Mouse (Mus musculus): ENCODE measurements around the gene Mcm7. TPM values are rescaled to one million over a fixed set of nuclear protein-coding genes. Genes with fewer than 3 reads are reported as not detected.

Mcm7 gene
- polyA plus RNA-seq, 1 experiment from 2014 or later = 258 TPM

DNA sequence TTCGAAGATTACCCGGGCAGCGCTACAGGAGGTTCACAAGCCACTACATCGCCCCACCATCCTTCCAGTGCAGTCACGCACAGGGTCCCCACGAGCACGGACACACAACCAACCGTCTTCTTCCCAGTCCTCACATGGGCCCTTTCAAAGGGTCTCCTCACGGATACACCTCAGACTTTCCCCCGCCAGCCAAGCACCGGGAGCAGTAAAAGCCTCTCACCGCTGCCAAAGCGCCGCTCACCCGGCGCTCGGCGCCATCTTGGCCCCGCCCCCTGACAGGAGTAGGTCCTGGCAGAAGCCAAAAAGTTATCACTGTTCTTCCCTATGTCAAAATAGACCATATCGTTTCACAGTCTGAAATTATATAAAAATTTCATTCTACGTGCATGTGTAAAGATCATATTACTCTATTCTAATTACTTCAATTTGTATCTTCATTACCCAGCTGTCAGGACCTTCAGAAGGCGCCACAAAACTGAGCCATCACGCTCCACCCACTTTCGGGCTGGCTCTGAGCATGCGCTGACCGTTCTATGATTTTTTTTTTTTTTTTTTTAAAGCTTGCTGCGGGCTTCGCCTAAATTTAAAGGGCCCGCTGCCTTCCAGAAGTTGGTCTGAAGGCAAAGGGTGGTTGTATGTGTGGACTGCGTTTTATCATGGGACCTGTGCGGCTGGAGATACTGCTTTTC lies 14.9 kb upstream of the Mcm7 start, which contains the start of the genes Taf6 and Cnpy4:
Gene Taf6 (minus strand): TSS at position 502 of the 689 bp plus-strand sequence.
Gene Cnpy4 (plus strand): TSS at position 536 of the 689 bp plus-strand sequence.
- H3K27ac ChIP-seq = peak within 1 kb of the TSS; percentile 65
- peaks cover 47% of the 10 kb centered on the region for H3K36me3 ChIP-seq (ENCODE audit: poor library complexity, severe bottlenecking)
- H3K27me3 ChIP-seq = no peaks in the 10 kb centered on the region
- ATAC-seq = peak; percentile 85
- H3K9ac ChIP-seq = peak within 1 kb of the TSS; percentile 79
- H3K4me1 ChIP-seq = peaks cover 21% of the 10 kb centered on the region
- under 1% methylated on average over 31 of the region's 31 CpGs for WGBS
- H3K4me2 ChIP-seq = peak within 1 kb of the TSS; percentile 74
- H3K4me3 ChIP-seq = peak within 1 kb of the TSS; percentile 85
- H3K9me3 ChIP-seq (replicated peaks) = no peaks in the 10 kb centered on the region

DNA sequence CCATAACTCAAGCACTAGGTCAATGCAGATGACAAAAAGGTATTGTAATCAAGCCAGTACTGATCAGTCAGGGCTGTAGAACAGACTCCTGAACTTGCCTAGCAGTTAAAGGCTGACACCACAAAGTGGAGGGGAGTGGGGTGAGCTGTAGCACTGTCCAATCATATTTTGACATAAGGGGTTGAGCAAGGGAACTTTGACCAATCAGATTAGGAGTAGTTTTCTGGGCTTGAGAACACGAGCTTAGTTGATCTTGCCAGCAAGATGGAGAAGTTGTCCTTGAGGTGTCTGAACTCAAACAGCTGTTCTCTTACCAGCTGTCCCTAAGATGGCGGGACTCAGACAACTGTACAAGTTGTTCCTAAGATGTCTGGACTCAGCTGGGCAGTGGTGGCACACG lies 995 bp upstream of the Mcm7 start:
- Histone ChIP-seq H3K4me3 (0 out of 2 replicates have a peak overlapping the region, but pooled peaks have one; percentile 78), H3K27ac (no peak overlapping the region), H3K27me3 (no peaks in the 10 kb centered on the region), H3K4me2 (peak overlapping the region; percentile 87), H3K36me3 (ENCODE audit: poor library complexity, severe bottlenecking) (peaks cover 57% of the 10 kb centered on the region), H3K9ac (no peak overlapping the region), H3K9me3 (replicated peaks) (no peaks in the 10 kb centered on the region), H3K4me1 (peaks cover 37% of the 10 kb centered on the region)
- WGBS = 87% methylated on average over 3 of the region's 3 CpGs
- no peak for ATAC-seq

DNA sequence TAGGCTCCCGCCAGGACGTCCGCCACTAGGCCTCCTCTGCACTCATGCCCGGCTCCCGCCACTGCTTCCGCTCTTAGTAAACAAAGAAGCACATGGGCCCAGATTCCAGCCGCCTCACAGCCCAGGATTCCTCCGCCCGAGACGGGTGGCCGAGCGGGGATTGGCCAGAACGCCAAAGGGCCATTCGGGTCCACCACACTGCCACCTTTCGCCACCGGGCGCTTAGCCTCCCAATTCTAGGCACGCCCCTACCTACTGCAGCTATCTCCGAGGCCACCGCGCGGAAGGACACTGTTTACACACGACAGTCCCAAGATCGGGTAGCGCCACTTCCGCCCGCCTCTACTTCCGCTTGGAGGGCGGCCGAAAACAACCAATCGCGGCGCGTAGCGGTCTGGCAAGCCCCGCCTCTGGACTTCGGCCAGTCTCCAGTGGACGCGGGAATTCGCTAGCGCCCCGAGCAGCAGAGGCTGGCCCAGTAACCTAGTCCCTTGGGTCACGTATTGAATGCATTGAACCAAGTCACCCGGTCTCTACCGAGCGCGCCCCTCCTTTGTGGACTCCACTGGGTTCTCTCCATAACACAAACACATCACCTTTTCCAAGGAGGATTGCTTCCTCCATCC lies 1.2 kb downstream of the Mcm7 start:
- no peaks in the 10 kb centered on the region for H3K27me3 ChIP-seq
- peaks cover 37% of the 10 kb centered on the region for H3K4me1 ChIP-seq
- under 1% methylated on average over 47 of the region's 47 CpGs for WGBS
- peaks cover 57% of the 10 kb centered on the region for H3K36me3 ChIP-seq (ENCODE audit: poor library complexity, severe bottlenecking)
- no peaks in the 10 kb centered on the region for H3K9me3 ChIP-seq (replicated peaks)
- H3K27ac ChIP-seq = peak overlapping the region; percentile 95
- peak; percentile 88 for ATAC-seq
- peak overlapping the region; percentile 79 for H3K9ac ChIP-seq
- peak overlapping the region; percentile 78 for H3K4me3 ChIP-seq
- peak overlapping the region; percentile 87 for H3K4me2 ChIP-seq

DNA sequence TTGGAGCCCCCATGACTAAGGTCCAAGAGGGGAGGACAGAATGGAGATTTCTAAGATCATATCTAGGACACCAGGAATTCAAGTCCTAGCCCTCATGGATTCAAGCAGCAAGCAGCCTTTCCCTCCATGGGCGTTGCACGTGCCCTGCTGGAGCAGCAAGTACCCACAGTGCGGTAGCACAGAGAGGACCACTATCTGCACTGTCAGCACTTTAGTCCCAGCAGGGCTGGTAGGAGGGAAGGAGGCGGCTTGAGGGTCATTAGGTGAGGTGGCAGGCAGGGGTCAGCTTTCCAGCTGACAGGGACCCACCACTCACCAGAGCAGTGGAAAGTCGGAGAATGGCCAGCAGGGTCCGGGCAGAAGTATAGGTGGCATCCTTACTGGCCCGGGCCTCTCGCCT lies 6.6 kb downstream of the Mcm7 start:
- Histone ChIP-seq H3K27me3 (no peaks in the 10 kb centered on the region), H3K4me3 (no peak overlapping the region), H3K9ac (peak overlapping the region; percentile 13; the same call in 1 of the 2 replicates), H3K27ac (no peak overlapping the region), H3K36me3 (ENCODE audit: poor library complexity, severe bottlenecking) (peaks cover 74% of the 10 kb centered on the region), H3K9me3 (replicated peaks) (no peaks in the 10 kb centered on the region), H3K4me2 (no peak overlapping the region), H3K4me1 (peaks cover 22% of the 10 kb centered on the region)
- WGBS = 80% methylated on average over 8 of the region's 8 CpGs
- ATAC-seq = no peak

DNA sequence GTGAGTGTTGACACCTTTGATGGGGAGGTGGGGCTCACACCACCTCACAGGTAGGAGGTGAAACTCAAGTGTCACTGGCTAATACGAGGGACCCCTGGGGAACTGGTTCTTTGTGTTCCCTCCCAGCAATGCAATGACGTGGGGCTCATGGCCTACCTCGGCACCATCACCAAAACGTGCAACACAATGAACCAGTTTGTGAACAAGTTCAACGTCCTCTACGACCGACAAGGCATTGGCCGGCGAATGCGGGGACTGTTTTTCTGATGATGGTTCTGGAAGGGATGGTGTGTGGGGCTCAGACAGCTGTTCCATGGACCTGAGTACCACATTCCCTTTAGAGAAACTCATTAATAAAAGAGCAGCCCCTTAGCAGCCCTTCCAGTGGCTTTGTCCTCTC lies 8.6 kb downstream of the Mcm7 start:
- Histone ChIP-seq H3K4me2 (no peak overlapping the region), H3K9ac (no peak overlapping the region), H3K9me3 (replicated peaks) (no peaks in the 10 kb centered on the region), H3K4me1 (peaks cover 11% of the 10 kb centered on the region), H3K27ac (no peak overlapping the region), H3K27me3 (no peaks in the 10 kb centered on the region), H3K4me3 (no peak overlapping the region), H3K36me3 (ENCODE audit: poor library complexity, severe bottlenecking) (peaks cover 61% of the 10 kb centered on the region)
- ATAC-seq = no peak
- 62% methylated on average over 10 of the region's 10 CpGs for WGBS

DNA sequence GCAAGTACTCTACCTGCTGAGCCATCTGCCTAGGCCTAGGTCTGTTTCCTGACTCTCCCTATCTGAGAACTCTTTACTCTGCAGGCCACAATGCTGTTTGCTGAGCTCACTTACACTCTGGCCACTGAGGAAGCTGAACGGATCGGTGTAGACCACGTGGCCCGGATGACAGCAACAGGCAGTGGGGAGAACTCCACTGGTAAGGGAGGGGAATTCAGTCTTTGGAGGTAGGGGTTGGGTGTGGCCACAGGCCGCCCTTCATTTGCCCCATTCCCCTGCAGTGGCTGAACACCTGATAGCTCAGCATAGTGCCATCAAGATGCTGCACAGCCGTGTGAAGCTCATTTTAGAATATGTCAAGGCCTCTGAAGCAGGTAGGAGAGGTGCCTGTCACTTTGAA lies 9.2 kb downstream of the Mcm7 start:
- Histone ChIP-seq H3K27me3 (no peaks in the 10 kb centered on the region), H3K27ac (no peak overlapping the region), H3K9me3 (replicated peaks) (no peaks in the 10 kb centered on the region), H3K4me3 (no peak overlapping the region), H3K4me2 (no peak overlapping the region), H3K9ac (no peak overlapping the region), H3K36me3 (ENCODE audit: poor library complexity, severe bottlenecking) (peaks cover 57% of the 10 kb centered on the region), H3K4me1 (peaks cover 11% of the 10 kb centered on the region)
- ATAC-seq = no peak
- 80% methylated on average over 6 of the region's 6 CpGs for WGBS

DNA sequence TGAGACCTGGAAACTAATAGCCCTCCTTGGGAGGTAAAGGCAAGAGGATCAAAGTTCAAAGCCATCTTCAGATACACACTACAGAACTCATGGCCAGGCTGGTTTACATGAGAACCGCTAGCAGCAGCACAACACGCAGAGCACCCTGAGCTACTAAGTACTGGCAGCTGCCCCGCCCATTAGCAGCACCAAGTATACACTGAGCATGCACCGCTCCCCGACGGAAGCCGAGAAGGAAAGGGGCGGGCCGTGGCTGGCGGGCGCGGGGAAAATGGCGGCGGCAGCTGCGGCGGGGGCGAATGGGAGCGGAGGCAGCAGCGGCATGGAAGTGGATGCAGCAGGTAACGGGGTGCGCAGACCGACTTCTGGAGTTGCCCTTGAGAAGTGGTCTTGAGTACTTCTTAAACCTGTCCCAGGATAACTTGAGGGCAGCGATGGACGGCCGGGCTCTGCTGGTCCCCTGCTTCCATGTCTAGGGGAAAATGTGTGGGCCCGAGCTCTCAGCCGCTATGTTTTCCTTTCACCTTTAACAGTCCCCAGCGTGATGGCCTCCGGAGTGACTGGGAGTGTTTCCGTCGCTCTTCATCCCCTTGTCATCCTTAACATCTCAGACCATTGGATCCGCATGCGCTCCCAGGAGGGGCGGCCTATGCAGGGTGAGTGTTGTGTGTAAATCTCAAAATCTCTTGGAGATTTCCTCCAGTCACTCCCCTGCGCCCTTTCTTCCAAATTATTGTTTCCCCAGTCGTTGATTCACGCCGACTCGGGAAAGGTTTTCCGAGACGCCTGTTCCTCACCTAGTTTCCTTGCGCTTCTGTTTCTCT lies 11.2 kb downstream of the Mcm7 start, which contains the start of gene Cops6:
Gene Cops6 (plus strand): TSS at position 230 of the 824 bp plus-strand sequence.
- Histone ChIP-seq H3K4me3 (peak within 1 kb of the TSS; percentile 82), H3K9me3 (replicated peaks) (no peaks in the 10 kb centered on the region), H3K4me1 (peaks cover 11% of the 10 kb centered on the region), H3K27ac (peak within 1 kb of the TSS; percentile 44; the same call in 1 of the 2 replicates), H3K4me2 (peak within 1 kb of the TSS; percentile 89), H3K36me3 (ENCODE audit: poor library complexity, severe bottlenecking) (peaks cover 37% of the 10 kb centered on the region), H3K27me3 (no peaks in the 10 kb centered on the region), H3K9ac (peak within 1 kb of the TSS; percentile 89)
- WGBS = under 1% methylated on average over 42 of the region's 42 CpGs
- peak; percentile 97 for ATAC-seq

DNA sequence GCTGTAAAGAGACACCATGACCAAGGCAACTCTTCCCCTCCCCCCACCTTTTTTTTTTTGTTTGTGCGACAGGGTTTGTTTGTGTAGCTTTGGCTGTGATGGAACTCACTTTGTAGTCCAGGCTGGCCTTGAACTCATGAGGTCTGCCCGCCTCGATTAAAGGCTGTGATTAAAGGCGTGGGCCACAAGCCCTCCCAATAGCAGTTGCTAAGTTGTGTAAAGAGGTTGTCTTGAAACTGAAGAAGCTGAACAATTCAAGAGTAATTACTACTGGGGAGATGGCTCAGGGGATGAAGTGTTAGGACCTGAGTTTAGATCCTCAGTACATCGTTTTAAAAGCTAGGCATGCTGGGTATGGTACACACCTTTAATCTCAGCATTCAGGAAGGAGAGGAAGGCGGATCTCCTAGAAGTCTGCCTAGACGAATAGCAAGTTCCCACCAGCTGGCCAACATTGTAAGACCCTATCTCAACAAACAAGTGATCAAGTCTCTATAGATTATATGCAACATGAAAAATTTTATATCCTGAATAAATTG lies 11.9 kb downstream of the Mcm7 start:
- peak overlapping the region; percentile 89 for H3K4me2 ChIP-seq
- no peaks in the 10 kb centered on the region for H3K27me3 ChIP-seq
- H3K9me3 ChIP-seq (replicated peaks) = no peaks in the 10 kb centered on the region
- peak overlapping the region; percentile 89 for H3K9ac ChIP-seq
- peaks cover 29% of the 10 kb centered on the region for H3K36me3 ChIP-seq (ENCODE audit: poor library complexity, severe bottlenecking)
- H3K4me1 ChIP-seq = peaks cover 11% of the 10 kb centered on the region
- 62% methylated on average over 7 of the region's 7 CpGs for WGBS
- peak; percentile 1; the same call in 1 of the 2 replicates for ATAC-seq
- H3K27ac ChIP-seq = 0 out of 2 replicates have a peak overlapping the region, but pooled peaks have one; percentile 21
- H3K4me3 ChIP-seq = peak overlapping the region; percentile 82

DNA sequence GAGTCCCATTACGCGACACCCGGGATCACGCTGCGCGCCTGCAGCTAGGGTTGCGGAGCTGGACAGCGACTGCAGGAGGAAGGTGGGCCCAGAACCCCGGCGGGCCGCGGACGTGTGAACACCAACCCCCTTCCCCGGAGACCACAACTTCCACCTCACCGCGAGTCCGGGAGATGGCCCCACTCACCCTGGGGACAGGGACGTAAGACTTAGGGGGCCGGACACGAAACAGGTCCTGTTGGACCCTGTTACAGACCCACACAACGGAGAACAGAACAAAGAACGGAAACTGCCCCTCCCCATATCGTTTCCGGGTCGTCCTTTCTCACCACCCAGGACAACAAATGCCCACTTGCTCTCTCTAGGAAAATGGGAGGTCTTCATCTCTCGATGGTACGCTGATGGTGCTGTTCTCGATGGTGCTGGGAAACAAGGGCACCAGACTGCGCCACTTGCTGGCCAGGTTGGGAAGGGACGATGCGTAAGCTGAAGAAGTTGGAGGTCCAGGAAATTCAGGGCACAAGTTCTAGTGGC lies 16.7 kb downstream of the Mcm7 start, which contains the start of gene Zfp113:
Gene Zfp113 (minus strand): TSS at position 302 of the 534 bp plus-strand sequence.
- Histone ChIP-seq H3K36me3 (ENCODE audit: poor library complexity, severe bottlenecking) (peaks cover 29% of the 10 kb centered on the region), H3K4me3 (peak within 1 kb of the TSS; percentile 86), H3K9ac (peak within 1 kb of the TSS; percentile 96), H3K27ac (peak within 1 kb of the TSS; percentile 94), H3K4me1 (peaks cover 12% of the 10 kb centered on the region), H3K9me3 (replicated peaks) (no peaks in the 10 kb centered on the region), H3K27me3 (no peaks in the 10 kb centered on the region), H3K4me2 (peak within 1 kb of the TSS; percentile 76)
- ATAC-seq = peak; percentile 97
- under 1% methylated on average over 31 of the region's 31 CpGs for WGBS

DNA sequence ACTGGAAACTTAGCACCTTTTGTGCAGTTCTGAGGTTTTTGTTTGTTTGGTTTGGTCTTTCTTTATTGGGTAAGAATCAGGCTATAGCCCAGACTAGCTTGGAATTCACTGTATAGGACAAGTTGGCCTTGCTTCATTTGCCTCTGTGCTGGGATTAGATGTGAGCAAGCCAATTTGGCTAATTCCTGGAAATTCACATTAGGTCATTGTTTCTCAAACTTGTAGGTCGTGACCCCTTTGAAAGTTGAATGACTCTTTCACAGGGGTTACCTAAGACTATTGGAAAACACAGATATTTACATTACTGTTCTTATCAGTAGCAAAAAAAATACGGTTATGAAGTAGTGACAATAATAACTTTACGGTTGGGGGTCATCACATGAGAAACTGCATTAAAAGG lies 17.8 kb downstream of the Mcm7 start:
- Histone ChIP-seq H3K36me3 (ENCODE audit: poor library complexity, severe bottlenecking) (peaks cover 34% of the 10 kb centered on the region), H3K4me2 (peak overlapping the region; percentile 76), H3K4me3 (peak overlapping the region; percentile 86), H3K4me1 (peaks cover 12% of the 10 kb centered on the region), H3K27ac (no peak overlapping the region; the same call in 1 of the 2 replicates), H3K9ac (peak overlapping the region; percentile 96), H3K27me3 (no peaks in the 10 kb centered on the region), H3K9me3 (replicated peaks) (no peaks in the 10 kb centered on the region)
- WGBS = 87% methylated on average over 3 of the region's 3 CpGs
- ATAC-seq = no peak

DNA sequence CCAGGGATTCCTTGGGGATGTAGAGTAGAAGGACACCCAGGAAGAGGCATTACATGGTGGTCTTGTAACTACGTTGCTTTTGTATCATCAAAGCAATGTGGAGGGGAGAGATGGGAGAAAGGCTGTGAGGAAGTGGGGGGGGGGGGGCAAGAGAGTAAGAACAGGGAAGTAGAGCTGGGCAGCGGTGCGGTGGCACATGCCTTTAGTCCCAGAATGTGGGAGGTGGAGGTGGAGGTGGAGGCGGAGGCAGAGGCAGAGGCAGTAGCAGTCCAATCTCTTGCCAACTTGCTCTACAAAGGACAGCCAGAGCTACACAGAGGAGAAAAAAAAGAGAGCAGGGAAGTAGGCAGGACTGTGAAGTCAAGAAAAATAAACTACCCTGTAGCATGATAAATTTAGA lies 33.6 kb downstream of the Mcm7 start:
- no peaks in the 10 kb centered on the region for H3K9me3 ChIP-seq (replicated peaks)
- H3K9ac ChIP-seq = no peak overlapping the region
- no peak for ATAC-seq
- 93% methylated on average over 4 of the region's 4 CpGs for WGBS
- H3K36me3 ChIP-seq (ENCODE audit: poor library complexity, severe bottlenecking) = peaks cover 59% of the 10 kb centered on the region
- no peak overlapping the region for H3K27ac ChIP-seq
- no peaks in the 10 kb centered on the region for H3K27me3 ChIP-seq
- H3K4me3 ChIP-seq = no peak overlapping the region
- no peak overlapping the region for H3K4me2 ChIP-seq
- H3K4me1 ChIP-seq = no peaks in the 10 kb centered on the region

Measured in forebrain, embryonic 13.5 days (tissue).